Mouse (Mus musculus) granulocyte monocyte progenitor cell, adult 5-6 weeks (primary cell): ENCODE results near the gene Pank2. TPM values are rescaled to one million over a fixed set of nuclear protein-coding genes. Genes with fewer than 3 reads are reported as not detected.
"Not testable (repeated sequence)": the region's sequence is repeated elsewhere in the genome, so short reads cannot be mapped to it uniquely, and the experiment has no call there.

Experiments used
- ATAC-seq: replicated peaks from 2 replicates; pipeline ENCODE4 v1.8.0; 2016; ENCODE audit warnings: mild to moderate bottlenecking, moderate TSS enrichment, inconsistent platforms; ENCODE audit not compliant: poor library complexity, severe bottlenecking
- total RNA-seq, 2 experiments: library from RNA; stranded (forward) in 1 of 2; stranded (reverse) in 1 of 2; fragments of 200-712, 200-1000 nt in 1 of 2; fragments of >200 nt in 1 of 2; fragmentation: Nextera tagmentation in 1 of 2; gene quantifications; 2 replicates each; pipeline ENCODE4 v1.2.3; 2014 to 2017

Pank2 gene
- total RNA-seq, 2 experiments from 2014 or later, result 34.6 to 41.8 TPM

DNA sequence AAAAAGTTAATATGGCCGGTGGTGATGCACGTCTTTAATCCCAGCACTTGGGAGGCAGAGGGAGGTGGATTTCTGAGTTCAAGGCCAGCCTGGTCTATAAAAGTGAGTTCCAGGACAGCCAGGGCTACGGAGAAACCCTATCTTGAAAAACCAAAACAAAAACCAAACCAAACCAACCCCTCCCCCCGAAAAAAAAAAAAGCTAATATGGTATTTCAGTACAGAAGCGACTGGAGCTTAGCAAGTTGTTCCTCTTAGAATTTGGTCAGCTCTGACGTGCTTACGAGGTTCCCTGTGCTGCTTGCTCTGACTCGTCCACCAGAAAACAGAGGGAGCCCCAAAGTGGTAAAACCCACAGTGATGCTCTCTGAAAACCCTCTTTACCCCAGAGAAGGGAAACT, 3.6 kb upstream of the Pank2 start:
- ATAC-seq, result no peak

DNA sequence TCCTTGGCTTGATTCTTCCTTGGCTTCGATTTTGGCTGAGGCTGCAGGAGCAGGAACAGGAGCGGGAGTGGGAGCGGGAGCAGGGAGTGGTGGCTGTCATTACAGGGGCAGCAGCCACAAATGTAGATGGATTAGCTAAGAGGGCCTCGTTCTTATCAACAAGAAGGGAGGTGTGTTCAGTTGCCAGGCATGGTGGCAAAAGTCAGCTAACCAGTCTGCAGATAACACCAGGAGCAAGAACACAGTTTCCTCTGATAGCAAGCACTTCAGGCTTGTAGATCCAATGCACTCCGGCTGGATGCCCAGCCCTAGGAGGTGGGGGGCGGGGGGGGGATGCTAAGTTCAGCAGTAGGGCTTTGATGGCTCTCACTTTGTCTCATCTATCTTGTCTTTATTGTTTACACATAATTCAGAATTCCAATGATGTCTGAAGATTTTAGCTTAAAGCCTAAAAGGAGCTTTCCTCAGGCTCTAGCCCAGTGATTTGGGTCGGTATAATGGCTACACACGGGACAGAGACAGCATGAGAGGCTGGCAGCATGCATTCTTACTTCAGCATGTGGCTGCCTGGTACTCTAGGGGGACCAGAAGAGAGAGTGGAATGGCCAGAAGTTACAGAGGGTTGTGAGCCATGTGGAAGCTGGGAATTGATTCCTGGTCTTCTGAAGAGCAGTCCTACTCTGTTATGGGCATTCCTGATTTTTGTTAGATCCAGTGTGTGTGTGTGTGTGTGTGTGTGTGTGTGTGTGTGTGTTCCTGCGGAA, 1.6 kb upstream of the Pank2 start:
- ATAC-seq, result no peak

DNA sequence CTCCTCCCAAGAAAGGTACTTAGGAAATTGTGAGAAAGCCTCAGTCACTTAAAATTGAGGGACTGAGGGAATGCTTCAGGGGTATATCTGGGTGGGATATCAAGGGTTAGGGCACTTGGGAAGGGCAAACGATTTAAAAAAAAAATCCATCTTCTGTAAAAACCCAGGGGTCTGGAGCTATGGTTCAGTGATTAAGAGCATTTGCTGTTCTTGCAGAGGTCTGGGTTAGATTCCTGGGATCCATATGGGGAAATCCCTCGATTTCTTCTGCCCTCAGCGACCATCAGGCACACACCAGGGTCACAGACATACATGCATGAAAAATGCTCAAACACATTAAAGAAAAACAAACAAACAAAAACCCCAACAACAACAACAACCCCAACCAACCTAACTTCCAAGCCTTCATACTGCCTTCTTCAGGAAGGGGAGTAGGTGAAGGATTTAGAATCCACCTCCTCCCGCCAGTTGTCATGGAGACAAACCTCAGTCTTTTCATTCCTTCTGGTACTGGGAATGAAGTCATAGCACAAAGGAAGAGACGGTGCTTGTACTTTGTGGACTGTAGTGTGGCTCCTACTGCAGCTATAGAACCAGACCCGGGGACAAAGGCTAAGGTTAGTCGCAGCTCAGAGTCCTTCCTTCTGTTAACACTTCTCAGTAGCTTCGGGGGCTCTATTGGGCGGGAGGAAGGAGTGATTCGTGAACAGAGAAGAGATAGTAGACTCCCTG, 648 bp upstream of the Pank2 start:
- peak; percentile 29 for ATAC-seq

- ATAC-seq, result peak; percentile 40
Measured at GRCm38 (mm10) chr2:131262680-131263670, 680 bp downstream of the Pank2 start.

DNA sequence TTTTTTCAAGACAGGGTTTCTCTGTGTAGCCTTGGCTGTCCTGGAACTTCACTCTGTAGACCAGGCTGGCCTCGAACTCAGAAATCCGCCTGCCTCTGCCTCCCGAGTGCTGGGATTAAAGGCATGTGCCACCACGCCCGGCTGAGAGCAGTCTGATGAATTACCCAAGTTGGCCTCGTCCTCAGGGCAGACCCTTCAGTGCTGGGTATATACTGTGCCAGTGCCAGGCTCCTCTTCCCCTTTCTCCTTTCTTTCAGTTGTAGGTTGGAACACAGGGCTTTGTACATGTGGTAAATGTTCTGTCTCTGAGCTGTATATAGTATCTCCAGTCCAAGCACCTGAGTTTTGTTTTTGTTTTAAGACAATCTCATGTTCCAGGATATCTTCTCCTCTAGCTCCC, 1.7 kb downstream of the Pank2 start:
- ATAC-seq, result peak; percentile 47

GRCm38 (mm10) chr2:131265056-131265455, 2.8 kb downstream of the Pank2 start:
- ATAC-seq, result no peak

DNA sequence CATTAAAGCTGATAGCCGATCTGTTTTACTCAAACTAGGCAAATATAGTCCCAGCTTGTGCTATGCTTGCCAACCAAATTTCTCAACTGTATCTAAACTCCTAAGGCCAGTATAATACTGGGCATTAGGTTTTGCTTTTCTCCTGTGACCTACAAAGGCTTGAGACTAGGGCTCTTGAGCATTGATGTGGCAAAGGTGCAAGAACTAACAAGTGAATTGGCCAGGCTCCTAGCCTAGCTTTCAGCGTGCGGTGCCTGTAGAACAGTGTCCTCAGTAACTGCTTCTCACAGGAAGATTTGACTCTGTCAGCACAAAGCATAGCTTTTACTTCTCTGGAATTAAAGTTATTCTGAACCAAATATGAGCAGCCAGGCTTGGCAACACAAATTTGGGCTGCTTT, 13.2 kb downstream of the Pank2 start:
- ATAC-seq, result no peak

GRCm38 (mm10) chr2:131276722-131277121, 14.4 kb downstream of the Pank2 start:
- no peak for ATAC-seq

- ATAC-seq, result no peak
Measured at GRCm38 (mm10) chr2:131281596-131281995, 19.3 kb downstream of the Pank2 start.

- ATAC-seq, result no peak
Measured at GRCm38 (mm10) chr2:131286276-131286675, 24.0 kb downstream of the Pank2 start.

DNA sequence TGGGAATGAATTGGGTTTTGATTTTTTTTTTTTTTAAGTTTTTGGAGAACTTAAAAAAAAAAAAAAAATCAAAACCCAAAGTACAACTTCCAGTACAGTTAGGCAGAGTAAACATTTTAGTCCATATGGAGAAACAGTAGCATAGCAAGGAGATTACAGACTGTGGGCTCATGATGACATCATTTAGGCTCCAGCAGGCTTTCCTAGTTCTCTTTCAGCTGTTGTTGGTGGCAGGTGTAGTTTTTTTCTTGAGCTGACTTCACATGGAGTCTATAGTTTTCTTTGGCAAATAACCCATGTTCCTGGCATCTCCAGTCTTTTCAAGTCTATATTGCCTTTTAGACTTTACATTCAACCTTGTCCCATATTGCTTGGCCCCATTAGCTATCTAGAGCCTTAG, 28.4 kb downstream of the Pank2 start:
- no peak for ATAC-seq

- no peak for ATAC-seq
Measured at GRCm38 (mm10) chr2:131296746-131297261, 34.5 kb downstream of the Pank2 start.

DNA sequence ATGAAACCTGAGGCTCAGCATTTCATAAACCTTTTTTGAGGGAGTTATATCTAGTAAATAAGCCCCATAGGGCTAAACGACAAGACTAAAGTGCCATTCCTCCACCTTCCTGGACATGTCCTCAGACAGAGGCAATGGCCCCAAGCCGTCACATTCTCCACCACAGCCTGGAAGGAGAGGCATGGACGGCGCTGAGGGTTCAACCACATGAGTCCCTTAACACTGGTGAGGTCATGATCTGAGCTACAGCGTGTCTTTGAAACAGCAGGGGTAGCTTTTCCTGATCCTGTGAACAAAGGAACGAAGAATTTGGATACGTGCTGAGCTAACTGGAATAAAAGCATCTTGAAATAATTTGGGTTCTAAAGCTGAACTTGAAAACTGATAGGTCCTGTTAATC, 36.4 kb downstream of the Pank2 start:
- ATAC-seq, result not testable (repeated sequence)

GRCm38 (mm10) chr2:131300485-131300884, 38.2 kb downstream of the Pank2 start:
- ATAC-seq, result no peak

DNA sequence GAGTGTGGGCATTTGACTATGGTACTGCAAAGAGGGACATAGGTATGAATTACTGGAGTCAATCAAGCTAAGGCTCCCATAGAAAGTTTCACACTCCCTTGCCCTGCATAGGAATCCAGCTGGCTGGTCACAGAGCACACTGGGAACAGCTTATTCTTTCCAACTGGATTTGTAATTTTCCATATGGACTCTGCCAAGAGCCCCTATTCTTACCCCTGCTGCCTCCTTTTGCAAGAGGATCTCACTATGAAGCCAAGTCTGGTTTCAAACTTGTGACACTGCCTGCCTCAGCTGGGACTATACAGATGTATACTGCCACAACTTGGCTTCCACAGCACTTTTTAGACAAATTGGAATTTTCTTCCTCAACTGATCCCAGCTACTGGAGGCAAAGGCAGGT, 39.3 kb downstream of the Pank2 start:
- no peak for ATAC-seq

- no peak for ATAC-seq
Measured at GRCm38 (mm10) chr2:131304497-131304896, 42.2 kb downstream of the Pank2 start.

DNA sequence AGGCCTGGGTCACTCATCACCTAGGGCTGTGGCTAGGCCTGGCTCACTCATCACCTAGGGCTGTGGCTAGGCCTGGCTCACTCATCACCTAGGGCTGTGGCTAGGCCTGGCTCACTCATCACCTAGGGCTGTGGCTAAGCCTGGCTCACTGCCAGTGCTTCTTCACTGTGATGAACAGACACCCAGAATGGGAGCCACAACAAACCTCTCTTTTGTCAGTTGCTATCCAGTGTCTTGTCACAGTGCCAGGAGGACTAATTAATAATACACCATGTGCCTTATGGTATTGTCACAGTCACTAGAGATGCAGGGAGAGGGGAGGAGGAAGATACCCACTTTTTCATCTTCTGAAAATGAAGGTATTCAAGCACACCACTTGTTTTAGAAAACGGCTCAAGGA, 42.9 kb downstream of the Pank2 start:
- not testable (repeated sequence) for ATAC-seq

GRCm38 (mm10) chr2:131307391-131307790, 45.1 kb downstream of the Pank2 start:
- no peak for ATAC-seq

DNA sequence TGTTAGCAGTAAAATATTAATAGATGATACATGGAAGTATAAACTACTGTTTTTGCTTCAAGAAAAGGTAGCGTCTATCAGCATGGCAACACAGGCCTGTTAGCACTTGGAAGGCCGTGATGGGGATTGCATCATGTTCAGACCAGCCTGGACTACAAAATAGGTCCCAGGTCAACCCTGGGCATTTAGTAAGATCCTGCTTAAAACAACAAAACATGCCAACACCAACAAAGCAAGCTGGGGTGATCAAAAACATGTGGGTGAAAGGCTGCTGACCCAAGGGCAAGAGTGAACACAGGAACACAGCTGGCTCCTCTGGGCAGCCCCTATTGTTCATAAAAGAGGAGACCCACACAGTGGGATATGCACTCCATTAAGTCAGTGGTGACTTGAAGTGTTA, 45.5 kb downstream of the Pank2 start:
- ATAC-seq, result no peak

DNA sequence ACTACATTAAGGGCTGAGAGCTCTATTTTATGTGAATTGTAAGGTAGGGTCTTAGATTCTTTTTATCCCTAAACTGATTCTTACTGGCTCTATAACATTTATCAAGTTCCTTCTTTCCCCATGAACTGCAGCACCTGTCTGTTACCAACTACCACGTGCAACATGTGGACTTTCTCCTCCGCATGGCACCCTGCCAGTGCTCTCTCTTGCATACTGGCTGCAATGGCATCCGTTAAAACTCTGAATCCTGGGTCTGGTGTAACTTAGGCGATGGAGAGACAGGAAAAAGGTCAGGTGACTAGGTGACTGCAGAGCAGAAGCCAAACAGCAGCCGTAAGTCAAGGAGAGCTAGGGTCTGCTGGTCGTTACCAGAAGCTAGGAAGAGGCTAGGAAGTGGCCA, 47.0 kb downstream of the Pank2 start:
- ATAC-seq, result no peak
